ENCODE assay signal across 9 mouse cellular contexts in genomic region chr4:152343296-152343695, GRCm38 (mm10). TPM values are rescaled to one million over a fixed set of nuclear protein-coding genes. Genes with fewer than 3 reads are reported as not detected.
DNase-seq lines count a peak whose midpoint lies in the region; ATAC-seq and TF ChIP-seq lines count a peak whose summit lies in the region.
"Had no signal": no experiment of that assay in that cellular context is flagged by ENCODE, and none has a peak within 500 bp of the region (broad histone marks: within the 10 kb centered on the region; RNA-seq: fewer than 3 reads in every experiment).

No protein-coding gene starts in this region.

- no peak overlapping the region for H3K27ac ChIP-seq in hindbrain, embryonic 10.5 days
- H3K27ac ChIP-seq in hindbrain, embryonic 14.5 days, result no peak overlapping the region
- no peak overlapping the region for H3K27ac ChIP-seq in hindbrain, postnatal 0 days

- H3K4me3 ChIP-seq in hindbrain, embryonic 10.5 days, result no peak overlapping the region
- no peak overlapping the region for H3K4me3 ChIP-seq in hindbrain, embryonic 14.5 days (replicated peaks; ENCODE audit: low read length)
- H3K4me3 ChIP-seq in hindbrain, postnatal 0 days (ENCODE audit: low read length), result no peak overlapping the region

- peak; percentile 59 for DNase-seq in hindbrain, embryonic 10.5 days (ENCODE audit: low spot score)
- no peak for DNase-seq in hindbrain, embryonic 14.5 days (ENCODE audit: low spot score)
- DNase-seq in 416B (ENCODE audit: low read depth) (peak; percentile 53), MN1 (ENCODE audit: low spot score) (peak; percentile 71)
- peak; percentile 73 for DNase-seq in hindbrain, postnatal 0 days (ENCODE audit: low spot score)
- DNase-seq in spleen, adult 12 weeks (ENCODE audit: low spot score), result no peak
- DNase-seq in yolk sac, embryonic 10.5 days (ENCODE audit: low spot score), result no peak
- DNase-seq in adrenal gland, postnatal 4 days (ENCODE audit: low spot score in 2 of 2), result no peak

- peak; percentile 85 for TF ChIP-seq CTCF in hindbrain, postnatal 0 days (IDR thresholded peaks at IDR 0.05; ENCODE audit: low read depth)

- no peak for ATAC-seq in hindbrain, embryonic 14.5 days (ENCODE audit: low FRiP score)
- ATAC-seq in hindbrain, postnatal 0 days, result no peak

- no peak overlapping the region for H3K4me2 ChIP-seq in hindbrain, embryonic 14.5 days (replicated peaks)
- H3K4me2 ChIP-seq in hindbrain, postnatal 0 days (ENCODE audit: low read depth, low read length), result no peak overlapping the region

- no peaks in the 10 kb centered on the region for H3K36me3 ChIP-seq in hindbrain, embryonic 10.5 days
- H3K36me3 ChIP-seq in hindbrain, embryonic 14.5 days (replicated peaks; ENCODE audit: control insufficient read depth, insufficient read depth), result no peaks in the 10 kb centered on the region
- H3K36me3 ChIP-seq in hindbrain, postnatal 0 days (ENCODE audit: insufficient read depth, low read length), result no peaks in the 10 kb centered on the region

- H3K9ac ChIP-seq in hindbrain, embryonic 14.5 days, result no peak overlapping the region
- no peak overlapping the region for H3K9ac ChIP-seq in hindbrain, postnatal 0 days (replicated peaks; ENCODE audit: low read length)

- H3K27me3 ChIP-seq in hindbrain, embryonic 10.5 days (ENCODE audit: insufficient read depth, poor library complexity, severe bottlenecking), result peaks cover 73% of the 10 kb centered on the region
- peaks cover 15% of the 10 kb centered on the region for H3K27me3 ChIP-seq in hindbrain, embryonic 14.5 days (ENCODE audit: control insufficient read depth, insufficient read depth, low read length)
- no peaks in the 10 kb centered on the region for H3K27me3 ChIP-seq in hindbrain, postnatal 0 days (ENCODE audit: insufficient read depth, low read length)

- 10% methylated on average over 5 of the region's 5 CpGs for WGBS in hindbrain, embryonic 10.5 days
- WGBS in hindbrain, embryonic 14.5 days, result 6% methylated on average over 5 of the region's 5 CpGs
- WGBS in hindbrain, postnatal 0 days, result 14% methylated on average over 5 of the region's 5 CpGs

- H3K9me3 ChIP-seq in hindbrain, embryonic 10.5 days, result no peaks in the 10 kb centered on the region
- no peaks in the 10 kb centered on the region for H3K9me3 ChIP-seq in hindbrain, embryonic 14.5 days (ENCODE audit: control insufficient read depth, low read length)
- no peaks in the 10 kb centered on the region for H3K9me3 ChIP-seq in hindbrain, postnatal 0 days (ENCODE audit: low read length)

- peaks cover 40% of the 10 kb centered on the region for H3K4me1 ChIP-seq in hindbrain, embryonic 10.5 days (replicated peaks)
- peaks cover 37% of the 10 kb centered on the region for H3K4me1 ChIP-seq in hindbrain, embryonic 14.5 days (replicated peaks; ENCODE audit: control insufficient read depth, insufficient read depth, low read length)
- H3K4me1 ChIP-seq in hindbrain, postnatal 0 days (ENCODE audit: insufficient read depth, low read length), result 0 out of 2 replicates have a peak, but pooled peaks cover 5% of the 10 kb centered on the region

RNA-seq across cellular contexts. Expression of gene Chd5, which starts 4.8 kb away (rescaled TPM):
- polyA plus RNA-seq in hindbrain, embryonic 10.5 days (2016; fragmentation: Nextera tagmentation; extraction: Ambion mirVana), result 0.09 and 0.10 TPM in 2 replicates
- 41.9 and 46.7 TPM in 2 replicates for polyA plus RNA-seq in hindbrain, embryonic 14.5 days (2014; fragmentation: Nextera tagmentation; extraction: Ambion mirVana)
- 60.1 and 61.2 TPM in 2 replicates for total RNA-seq in hindbrain, postnatal 0 days (2014; rRNA removed)
- 65.6 and 69.7 TPM in 2 replicates for polyA plus RNA-seq in hindbrain, postnatal 0 days (2015; fragmentation: Nextera tagmentation; extraction: Ambion mirVana)
- 10 to 100 TPM; 19.0 to 24.7 TPM for total RNA-seq in adrenal gland, postnatal 4 days (2021)

RNA-seq across cellular contexts. Expression of gene Rpl22, which starts 17.8 kb away (rescaled TPM):
- 276 and 327 TPM in 2 replicates for polyA plus RNA-seq in hindbrain, embryonic 10.5 days (2016; fragmentation: Nextera tagmentation; extraction: Ambion mirVana)
- 154 and 178 TPM in 2 replicates for polyA plus RNA-seq in hindbrain, embryonic 14.5 days (2014; fragmentation: Nextera tagmentation; extraction: Ambion mirVana)
- total RNA-seq in hindbrain, postnatal 0 days (2014; rRNA removed), result 164 and 185 TPM in 2 replicates
- 156 and 176 TPM in 2 replicates for polyA plus RNA-seq in hindbrain, postnatal 0 days (2015; fragmentation: Nextera tagmentation; extraction: Ambion mirVana)
- total RNA-seq in adrenal gland, postnatal 4 days (2021), result 100 to 1,000 TPM; 608 to 640 TPM

RNA-seq across cellular contexts. Expression of gene Rnf207, which starts 24.5 kb away (rescaled TPM):
- polyA plus RNA-seq in hindbrain, embryonic 10.5 days (2016; fragmentation: Nextera tagmentation; extraction: Ambion mirVana), result 3.0 and 3.3 TPM in 2 replicates
- polyA plus RNA-seq in hindbrain, embryonic 14.5 days (2014; fragmentation: Nextera tagmentation; extraction: Ambion mirVana), result 5.6 and 6.9 TPM in 2 replicates
- 5.7 and 7.7 TPM in 2 replicates for total RNA-seq in hindbrain, postnatal 0 days (2014; rRNA removed)
- 6.6 and 6.9 TPM in 2 replicates for polyA plus RNA-seq in hindbrain, postnatal 0 days (2015; fragmentation: Nextera tagmentation; extraction: Ambion mirVana)
- 1 to 10 TPM; 1.2 to 1.3 TPM for total RNA-seq in adrenal gland, postnatal 4 days (2021)

RNA-seq across cellular contexts. Expression of gene Icmt, which starts 46.3 kb away (rescaled TPM):
- polyA plus RNA-seq in hindbrain, embryonic 10.5 days (2016; fragmentation: Nextera tagmentation; extraction: Ambion mirVana), result 22.3 and 29.1 TPM in 2 replicates
- polyA plus RNA-seq in hindbrain, embryonic 14.5 days (2014; fragmentation: Nextera tagmentation; extraction: Ambion mirVana), result 20.6 and 22.8 TPM in 2 replicates
- total RNA-seq in hindbrain, postnatal 0 days (2014; rRNA removed), result 35.3 and 42.6 TPM in 2 replicates
- polyA plus RNA-seq in hindbrain, postnatal 0 days (2015; fragmentation: Nextera tagmentation; extraction: Ambion mirVana), result 15.9 and 16.4 TPM in 2 replicates
- total RNA-seq in adrenal gland, postnatal 4 days (2021), result 10 to 100 TPM; 35.4 to 35.5 TPM

RNA-seq across cellular contexts. Expression of gene Hes3, which starts 51.8 kb away (rescaled TPM):
- 9.2 and 17.3 TPM in 2 replicates for polyA plus RNA-seq in hindbrain, embryonic 10.5 days (2016; fragmentation: Nextera tagmentation; extraction: Ambion mirVana)
- polyA plus RNA-seq in hindbrain, embryonic 14.5 days (2014; fragmentation: Nextera tagmentation; extraction: Ambion mirVana), result 0.24 and 1.2 TPM in 2 replicates
- total RNA-seq in hindbrain, postnatal 0 days (2014; rRNA removed), result 0.26 and 0.40 TPM in 2 replicates
- 0.15 and 0.19 TPM in 2 replicates for polyA plus RNA-seq in hindbrain, postnatal 0 days (2015; fragmentation: Nextera tagmentation; extraction: Ambion mirVana)
- not detected for total RNA-seq in adrenal gland, postnatal 4 days (2021)
- total RNA-seq: layer of hippocampus, postnatal 10 days had no signal

Comparison
In these comparisons a context has a peak if more than half of its experiments do, and no peak if none do; other contexts are left out.
1. DNase-seq: peak in hindbrain, embryonic 10.5 days (single experiment), 416B (single experiment), MN1 (single experiment) and hindbrain, postnatal 0 days (single experiment); none in hindbrain, embryonic 14.5 days (single experiment), spleen, adult 12 weeks (single experiment), yolk sac, embryonic 10.5 days (single experiment) and adrenal gland, postnatal 4 days (0 of 2).
2. RNA of gene Chd5, which starts 4.8 kb away (polyA plus RNA-seq): 65.6 to 69.7 TPM in hindbrain, postnatal 0 days and 41.9 to 46.7 TPM in hindbrain, embryonic 14.5 days; 0.09 to 0.10 TPM in hindbrain, embryonic 10.5 days; every median in the first group is over 10 times any median in the second.